In genomic region chr8:126876300-126877038, GRCm38 (mm10) we compare ENCODE assay signal across 10 mouse cellular contexts.
DNase-seq lines count a peak whose midpoint lies in the region; ATAC-seq and TF ChIP-seq lines count a peak whose summit lies in the region.
"Had no signal": no experiment of that assay in that cellular context is flagged by ENCODE, and none has a peak within 500 bp of the region (broad histone marks: within the 10 kb centered on the region; RNA-seq: fewer than 3 reads in every experiment).

No protein-coding gene starts in this region.

- no peaks in the 10 kb centered on the region for H3K9me3 ChIP-seq in heart, embryonic 11.5 days (replicated peaks; ENCODE audit: control insufficient read depth, low read length)
- H3K9me3 ChIP-seq: neural tube, embryonic 13.5 days had no signal

- no peak for ATAC-seq in heart, embryonic 11.5 days (replicated peaks; ENCODE audit: insufficient number of reproducible peaks, low FRiP score, low TSS enrichment)

- H3K79me2 ChIP-seq in macrophage (ENCODE audit: inconsistent target): no peaks in the 10 kb centered on the region

- H3K9ac ChIP-seq in heart, embryonic 11.5 days (ENCODE audit: low read depth, low read length): 0 out of 2 replicates have a peak overlapping the region, but pooled peaks have one; percentile 10
- H3K9ac ChIP-seq: neural tube, embryonic 13.5 days had no signal

- H3K36me3 ChIP-seq in heart, embryonic 11.5 days (ENCODE audit: control insufficient read depth, insufficient read depth, low read length): no peaks in the 10 kb centered on the region
- H3K36me3 ChIP-seq in kidney, adult 2 months (ENCODE audit: control insufficient read depth, insufficient read depth, low read length): no peaks in the 10 kb centered on the region
- no peaks in the 10 kb centered on the region for H3K36me3 ChIP-seq in macrophage (ENCODE audit: inconsistent target)
- H3K36me3 ChIP-seq: neural tube, embryonic 13.5 days had no signal

- peak overlapping the region; percentile 35; the same call in 1 of the 2 replicates for H3K27ac ChIP-seq in heart, embryonic 11.5 days (ENCODE audit: low read depth, low read length)
- H3K27ac ChIP-seq in kidney, adult 2 months (ENCODE audit: insufficient read depth, low read depth, low read length): peak overlapping the region; percentile 92
- H3K27ac ChIP-seq in macrophage: peak overlapping the region; percentile 5; the same call in 1 of the 2 replicates
- H3K27ac ChIP-seq: neural tube, embryonic 13.5 days had no signal

- intact Hi-C loops in left cerebral cortex, postnatal 36 days (cut with DNase I): no loop called here

- H3K4me2 ChIP-seq in heart, embryonic 11.5 days: no peak overlapping the region
- H3K4me2 ChIP-seq: neural tube, embryonic 13.5 days had no signal

- DNase-seq in heart, adult 9 months (ENCODE audit: low spot score in 2 of 2): no peak
- peak; percentile 28 for DNase-seq in embryo, embryonic 9.5 days (ENCODE audit: extremely low spot score)
- peak; percentile 93 for DNase-seq in kidney, adult 2 months
- DNase-seq in left cerebral cortex, postnatal 36 days (ENCODE audit: low spot score in 2 of 2): no peak
- no peak for DNase-seq in ovary, adult 18-20 months (ENCODE audit: low spot score)
- no peak for DNase-seq in cerebellum, adult 9-11 months
- DNase-seq: cerebellum, adult 11 months had no signal

- H3K4me1 ChIP-seq in heart, embryonic 11.5 days (ENCODE audit: control insufficient read depth, insufficient read depth, low read length): peaks cover 19% of the 10 kb centered on the region
- H3K4me1 ChIP-seq in kidney, adult 2 months (ENCODE audit: control insufficient read depth, insufficient read depth, low read length): peaks cover 31% of the 10 kb centered on the region

- no peaks in the 10 kb centered on the region for H3K27me3 ChIP-seq in heart, embryonic 11.5 days (ENCODE audit: control insufficient read depth, insufficient read depth, low read length)
- H3K27me3 ChIP-seq in kidney, adult 2 months (replicated peaks; ENCODE audit: control insufficient read depth, insufficient read depth, low read length): no peaks in the 10 kb centered on the region
- H3K27me3 ChIP-seq: neural tube, embryonic 13.5 days had no signal

- WGBS in heart, embryonic 11.5 days (ENCODE audit: insufficient replicate concordance): 49% methylated on average over 9 of the region's 9 CpGs
- 41% methylated on average over 9 of the region's 9 CpGs for WGBS in kidney, adult 2 months
- WGBS in macrophage (ENCODE audit: missing documents): 77% methylated on average over 9 of the region's 9 CpGs

- no peak for TF ChIP-seq POLR2A in kidney, adult 2 months (IDR thresholded peaks at IDR 0.05; ENCODE audit: low read depth, low read length)

- no peak for TF ChIP-seq CTCF in kidney, adult 2 months (conservative IDR thresholded peaks at IDR 0.05; ENCODE audit: insufficient read depth, insufficient read length, low read depth, low read length)

- H3K4me3 ChIP-seq in heart, embryonic 11.5 days (ENCODE audit: low read depth, low read length): no peak overlapping the region
- H3K4me3 ChIP-seq in kidney, adult 2 months (ENCODE audit: insufficient read depth, low read depth, low read length): no peak overlapping the region
- no peak overlapping the region for H3K4me3 ChIP-seq in macrophage (ENCODE audit: inconsistent target)
- H3K4me3 ChIP-seq: neural tube, embryonic 13.5 days had no signal

Comparison
In these comparisons a context has a peak if more than half of its experiments do, and no peak if none do; other contexts are left out.
1. H3K27ac ChIP-seq: peak in every context shown above with its lines; median percentile 92 in kidney, adult 2 months; 35 in heart, embryonic 11.5 days; 5 in macrophage.
2. DNase-seq: peak in embryo, embryonic 9.5 days (single experiment) and kidney, adult 2 months (single experiment); none in heart, adult 9 months (0 of 2), left cerebral cortex, postnatal 36 days (0 of 2), ovary, adult 18-20 months (single experiment) and cerebellum, adult 9-11 months (single experiment).